Mouse (Mus musculus): ENCODE measurements around the gene Arid2.

DNA sequence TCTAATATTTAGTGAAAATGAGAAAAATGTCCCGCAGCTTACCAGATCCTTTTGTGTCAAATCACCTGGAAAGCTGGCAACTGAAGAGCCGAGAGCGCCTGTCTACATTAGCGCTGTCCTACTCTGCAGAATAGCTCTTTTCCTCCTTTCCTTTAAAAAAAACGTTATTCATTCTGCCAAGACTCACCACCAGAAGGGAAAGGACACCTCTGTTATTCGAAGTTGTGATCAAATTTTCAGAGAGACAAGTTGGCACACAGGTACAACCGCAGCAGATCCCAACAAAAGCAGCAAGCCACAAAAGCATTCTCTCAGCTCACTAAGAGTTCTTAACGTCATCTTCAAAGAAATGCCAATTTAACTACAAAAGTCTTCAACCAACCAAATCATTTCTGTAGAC lies 4.2 kb upstream of the Arid2 start:
- no peak for TF ChIP-seq NELFE (IDR thresholded peaks at IDR 0.05; ENCODE audit: low read depth, low read length)
- TF ChIP-seq EP300 (IDR thresholded peaks at IDR 0.05; ENCODE audit: low read length) = no peak
- TF ChIP-seq RAD21 (IDR thresholded peaks at IDR 0.05; ENCODE audit: low read depth, low read length) = no peak
